Mouse (Mus musculus): Measurements from ENCODE around the gene Foxe3. TPM values are rescaled to one million over a fixed set of nuclear protein-coding genes. Genes with fewer than 3 reads are reported as not detected.

Gene Foxe3
- polyA plus RNA-seq, 1 experiment: not detected

DNA sequence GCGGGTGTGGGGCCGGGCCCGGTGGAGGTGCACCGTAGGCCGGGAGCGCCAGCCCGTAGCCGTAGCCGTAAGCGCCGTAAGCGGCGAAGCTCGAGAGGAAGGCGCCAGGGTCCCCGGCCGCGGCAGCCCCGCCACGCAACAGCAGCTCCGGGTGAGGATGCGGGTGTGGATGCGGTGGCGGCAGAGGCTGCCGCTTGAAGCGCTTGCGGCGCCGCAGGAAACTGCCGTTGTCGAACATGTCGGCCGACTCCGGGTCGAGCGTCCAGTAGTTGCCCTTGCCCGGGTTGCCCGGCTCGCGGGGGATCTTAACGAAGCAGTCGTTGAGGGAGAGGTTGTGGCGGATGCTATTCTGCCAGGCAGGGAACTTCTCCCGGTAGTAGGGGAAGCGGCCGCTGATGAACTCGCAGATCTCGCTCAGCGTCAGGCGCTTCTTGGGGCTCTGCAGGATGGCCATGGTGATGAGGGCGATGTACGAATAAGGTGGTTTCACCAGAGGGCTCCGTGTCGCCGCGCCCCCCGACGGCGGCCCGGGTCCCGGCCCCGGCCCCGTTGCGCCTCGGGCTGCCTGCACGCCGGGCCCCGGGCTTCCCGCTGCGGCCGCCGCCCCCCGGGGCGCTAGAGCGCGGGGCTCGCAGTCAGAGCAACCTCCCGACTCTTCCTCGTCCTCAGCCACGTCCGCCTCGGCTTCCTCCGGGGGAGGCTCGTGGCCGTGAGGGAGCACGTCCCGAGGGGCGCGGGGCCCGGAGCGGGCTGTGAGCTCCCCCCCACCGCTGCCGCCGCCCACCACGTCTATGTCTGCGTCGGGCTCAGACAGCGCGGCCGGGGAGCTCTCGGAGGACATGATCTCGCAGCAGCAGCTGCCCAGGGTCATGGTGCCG lies 17.6 kb downstream of the Foxe3 start:
- H3K79me2 ChIP-seq (ENCODE audit: control insufficient read depth, insufficient read depth): no peaks in the 10 kb centered on the region
- peak overlapping the region; percentile 45 for H3K4me3 ChIP-seq (ENCODE audit: insufficient read depth, poor library complexity, severe bottlenecking)
- H3K27me3 ChIP-seq (ENCODE audit: control insufficient read depth, insufficient read depth, insufficient read length): no peaks in the 10 kb centered on the region
- no peak for TF ChIP-seq MAX (IDR thresholded peaks at IDR 0.05)
- no peak for TF ChIP-seq FOSL1 (IDR thresholded peaks at IDR 0.05; ENCODE audit: insufficient read depth, low read length, poor library complexity, severe bottlenecking)
- no peak for TF ChIP-seq CEBPB (IDR thresholded peaks at IDR 0.05; ENCODE audit: low read depth)
- TF ChIP-seq MYOG (IDR thresholded peaks at IDR 0.05; ENCODE audit: control insufficient read depth, extremely low read depth, insufficient read length): no peak
- TF ChIP-seq MYOD1 (IDR thresholded peaks at IDR 0.05; ENCODE audit: control insufficient read depth, insufficient read length, low read depth): no peak
- TF ChIP-seq USF1 (IDR thresholded peaks at IDR 0.05; ENCODE audit: low read depth): no peak
- TF ChIP-seq CTCF (IDR thresholded peaks at IDR 0.05; ENCODE audit: control insufficient read depth, insufficient read depth, insufficient read length): no peak
- peak overlapping the region; percentile 97 for H3ac ChIP-seq (ENCODE audit: control insufficient read depth, insufficient read length, low read depth)
- H3K79me3 ChIP-seq (ENCODE audit: low read depth): no peaks in the 10 kb centered on the region
- H3K36me3 ChIP-seq (ENCODE audit: control insufficient read depth, insufficient read depth): peaks cover 4% of the 10 kb centered on the region

GRCm38 (mm10) chr4:114907056-114907917 lies 18.5 kb downstream of the Foxe3 start:
- H3K79me2 ChIP-seq (ENCODE audit: control insufficient read depth, insufficient read depth): no peaks in the 10 kb centered on the region
- TF ChIP-seq CEBPB (IDR thresholded peaks at IDR 0.05; ENCODE audit: low read depth) (no peak), MAX (IDR thresholded peaks at IDR 0.05) (no peak), MYOG (IDR thresholded peaks at IDR 0.05; ENCODE audit: control insufficient read depth, extremely low read depth, insufficient read length) (no peak), FOSL1 (IDR thresholded peaks at IDR 0.05; ENCODE audit: insufficient read depth, low read length, poor library complexity, severe bottlenecking) (no peak), USF1 (IDR thresholded peaks at IDR 0.05; ENCODE audit: low read depth) (no peak), MYOD1 (IDR thresholded peaks at IDR 0.05; ENCODE audit: control insufficient read depth, insufficient read length, low read depth) (no peak), CTCF (IDR thresholded peaks at IDR 0.05; ENCODE audit: control insufficient read depth, insufficient read depth, insufficient read length) (no peak)
- no peak overlapping the region for H3ac ChIP-seq (ENCODE audit: control insufficient read depth, insufficient read length, low read depth)
- H3K36me3 ChIP-seq (ENCODE audit: control insufficient read depth, insufficient read depth): no peaks in the 10 kb centered on the region
- H3K79me3 ChIP-seq (ENCODE audit: low read depth): no peaks in the 10 kb centered on the region
- no peak overlapping the region for H3K4me3 ChIP-seq (ENCODE audit: insufficient read depth, poor library complexity, severe bottlenecking)
- no peaks in the 10 kb centered on the region for H3K27me3 ChIP-seq (ENCODE audit: control insufficient read depth, insufficient read depth, insufficient read length)

- H3K79me3 ChIP-seq (ENCODE audit: low read depth): no peaks in the 10 kb centered on the region
- H3K79me2 ChIP-seq (ENCODE audit: control insufficient read depth, insufficient read depth): no peaks in the 10 kb centered on the region
- no peaks in the 10 kb centered on the region for H3K36me3 ChIP-seq (ENCODE audit: control insufficient read depth, insufficient read depth)
- TF ChIP-seq CEBPB (IDR thresholded peaks at IDR 0.05; ENCODE audit: low read depth) (no peak), FOSL1 (IDR thresholded peaks at IDR 0.05; ENCODE audit: insufficient read depth, low read length, poor library complexity, severe bottlenecking) (no peak), MYOG (IDR thresholded peaks at IDR 0.05; ENCODE audit: control insufficient read depth, extremely low read depth, insufficient read length) (no peak), MYOD1 (IDR thresholded peaks at IDR 0.05; ENCODE audit: control insufficient read depth, insufficient read length, low read depth) (no peak), MAX (IDR thresholded peaks at IDR 0.05) (no peak), USF1 (IDR thresholded peaks at IDR 0.05; ENCODE audit: low read depth) (no peak), CTCF (IDR thresholded peaks at IDR 0.05; ENCODE audit: control insufficient read depth, insufficient read depth, insufficient read length) (no peak)
- peaks cover 9% of the 10 kb centered on the region for H3K27me3 ChIP-seq (ENCODE audit: control insufficient read depth, insufficient read depth, insufficient read length)
- no peak overlapping the region for H3ac ChIP-seq (ENCODE audit: control insufficient read depth, insufficient read length, low read depth)
- no peak overlapping the region for H3K4me3 ChIP-seq (ENCODE audit: insufficient read depth, poor library complexity, severe bottlenecking)
Measured at GRCm38 (mm10) chr4:114905969-114906680, 19.7 kb downstream of the Foxe3 start.

DNA sequence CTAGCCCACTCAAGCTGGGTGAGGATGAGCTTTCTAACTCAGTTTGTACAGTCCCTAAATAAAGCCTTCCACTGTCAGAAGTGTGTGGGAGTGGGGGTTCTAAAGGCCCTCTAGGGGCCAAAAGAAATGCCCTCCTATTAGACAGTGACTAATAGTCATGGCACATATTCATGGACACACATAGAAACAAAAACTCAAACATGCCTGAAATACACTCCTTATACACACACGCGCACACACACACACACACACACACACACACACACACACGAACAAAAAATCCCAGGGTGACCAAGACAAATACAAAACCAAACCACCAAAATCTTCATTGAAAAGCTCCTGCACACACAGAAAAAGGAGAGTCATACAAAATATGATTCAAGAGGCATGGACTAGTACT lies 20.3 kb downstream of the Foxe3 start:
- no peaks in the 10 kb centered on the region for H3K79me3 ChIP-seq (ENCODE audit: low read depth)
- TF ChIP-seq USF1 (IDR thresholded peaks at IDR 0.05; ENCODE audit: low read depth) (no peak), MAX (IDR thresholded peaks at IDR 0.05) (no peak), FOSL1 (IDR thresholded peaks at IDR 0.05; ENCODE audit: insufficient read depth, low read length, poor library complexity, severe bottlenecking) (no peak), MYOG (IDR thresholded peaks at IDR 0.05; ENCODE audit: control insufficient read depth, extremely low read depth, insufficient read length) (no peak), CTCF (IDR thresholded peaks at IDR 0.05; ENCODE audit: control insufficient read depth, insufficient read depth, insufficient read length) (no peak), CEBPB (IDR thresholded peaks at IDR 0.05; ENCODE audit: low read depth) (no peak), MYOD1 (IDR thresholded peaks at IDR 0.05; ENCODE audit: control insufficient read depth, insufficient read length, low read depth) (no peak)
- peaks cover 14% of the 10 kb centered on the region for H3K27me3 ChIP-seq (ENCODE audit: control insufficient read depth, insufficient read depth, insufficient read length)
- no peaks in the 10 kb centered on the region for H3K36me3 ChIP-seq (ENCODE audit: control insufficient read depth, insufficient read depth)
- H3K4me3 ChIP-seq (ENCODE audit: insufficient read depth, poor library complexity, severe bottlenecking): no peak overlapping the region
- no peak overlapping the region for H3ac ChIP-seq (ENCODE audit: control insufficient read depth, insufficient read length, low read depth)
- no peaks in the 10 kb centered on the region for H3K79me2 ChIP-seq (ENCODE audit: control insufficient read depth, insufficient read depth)

- peaks cover 26% of the 10 kb centered on the region for H3K27me3 ChIP-seq (ENCODE audit: control insufficient read depth, insufficient read depth, insufficient read length)
- H3K79me2 ChIP-seq (ENCODE audit: control insufficient read depth, insufficient read depth): no peaks in the 10 kb centered on the region
- H3K4me3 ChIP-seq (ENCODE audit: insufficient read depth, poor library complexity, severe bottlenecking): no peak overlapping the region
- H3ac ChIP-seq (ENCODE audit: control insufficient read depth, insufficient read length, low read depth): no peak overlapping the region
- no peak for TF ChIP-seq FOSL1 (IDR thresholded peaks at IDR 0.05; ENCODE audit: insufficient read depth, low read length, poor library complexity, severe bottlenecking)
- no peak for TF ChIP-seq CTCF (IDR thresholded peaks at IDR 0.05; ENCODE audit: control insufficient read depth, insufficient read depth, insufficient read length)
- TF ChIP-seq CEBPB (IDR thresholded peaks at IDR 0.05; ENCODE audit: low read depth): no peak
- TF ChIP-seq MAX (IDR thresholded peaks at IDR 0.05): no peak
- no peak for TF ChIP-seq MYOG (IDR thresholded peaks at IDR 0.05; ENCODE audit: control insufficient read depth, extremely low read depth, insufficient read length)
- TF ChIP-seq USF1 (IDR thresholded peaks at IDR 0.05; ENCODE audit: low read depth): no peak
- TF ChIP-seq MYOD1 (IDR thresholded peaks at IDR 0.05; ENCODE audit: control insufficient read depth, insufficient read length, low read depth): no peak
- H3K79me3 ChIP-seq (ENCODE audit: low read depth): no peaks in the 10 kb centered on the region
- H3K36me3 ChIP-seq (ENCODE audit: control insufficient read depth, insufficient read depth): no peaks in the 10 kb centered on the region
Measured at GRCm38 (mm10) chr4:114903422-114903782, 22.4 kb downstream of the Foxe3 start.
